Mouse (Mus musculus): Measurements from ENCODE around the gene Olfr1375. TPM values are rescaled to one million over a fixed set of nuclear protein-coding genes. Genes with fewer than 3 reads are reported as not detected.

Olfr1375 gene
- total RNA-seq, 4 experiments from 2014 or later = not detected

Other genes starting within 250 kb of the Olfr1375 start
- gene Zfp354c, start 220.4 kb upstream of the Olfr1375 start, total RNA-seq (2022) = 1 to 10 TPM; 3.1 to 4.4 (median 3.6) TPM
- 1 to 10 TPM; 2.1 to 2.4 (median 2.2) TPM for gene Zfp879, start 206.6 kb upstream of the Olfr1375 start, total RNA-seq (2022)
- not detected for gene Grm6, start 197.4 kb upstream of the Olfr1375 start, total RNA-seq (2022)
- 1 to 10 TPM; 1.8 to 2.1 (median 1.9) TPM for gene Zfp454, start 160.5 kb upstream of the Olfr1375 start, total RNA-seq (2022)
- gene Zfp2, start 131.9 kb upstream of the Olfr1375 start, total RNA-seq (2022) = 1 to 10 TPM; 3.8 to 4.8 (median 4.2) TPM
- 1 to 10 TPM; 1.6 to 2.3 (median 2.2) TPM for gene Zfp354b, start 116.5 kb upstream of the Olfr1375 start, total RNA-seq (2022)
- gene 4933414I15Rik, start 104.3 kb upstream of the Olfr1375 start, total RNA-seq (2022) = not detected
- gene Prop1, start 94.3 kb upstream of the Olfr1375 start, total RNA-seq (2022) = not detected
- gene Olfr1378, start 81.6 kb upstream of the Olfr1375 start, total RNA-seq (2022) = not detected
- not detected for gene Olfr1377, start 66.1 kb upstream of the Olfr1375 start, total RNA-seq (2022)
- not detected for gene Olfr51, start 44.5 kb upstream of the Olfr1375 start, total RNA-seq (2022)
- gene Olfr54, start 33.9 kb upstream of the Olfr1375 start, total RNA-seq (2022) = not detected
- 1 to 10 TPM; 3.3 to 4.7 (median 3.5) TPM for gene Zfp354a, start 11.1 kb downstream of the Olfr1375 start, total RNA-seq (2022)
- gene Gm12569, start 172.4 kb downstream of the Olfr1375 start, total RNA-seq (2022) = not detected
- 10 to 100 TPM; 38.9 to 51.8 (median 45.9) TPM for gene Clk4, start 213.6 kb downstream of the Olfr1375 start, total RNA-seq (2022)
- not detected for gene BC049762, start 214.9 kb downstream of the Olfr1375 start, total RNA-seq (2022)
- gene Col23a1, start 241.8 kb downstream of the Olfr1375 start, total RNA-seq (2022) = 1 to 10 TPM in 1 of 4 experiments, under 1 TPM in 3; 0.82 to 1.6 (median 0.93) TPM